Mouse (Mus musculus): ENCODE results near the gene Phpt1. TPM values are rescaled to one million over a fixed set of nuclear protein-coding genes. Genes with fewer than 3 reads are reported as not detected.

The Phpt1 gene
- polyA plus RNA-seq (2016; fragmentation: Nextera tagmentation; extraction: Ambion mirVana): 162 and 165 TPM in 2 replicates

DNA sequence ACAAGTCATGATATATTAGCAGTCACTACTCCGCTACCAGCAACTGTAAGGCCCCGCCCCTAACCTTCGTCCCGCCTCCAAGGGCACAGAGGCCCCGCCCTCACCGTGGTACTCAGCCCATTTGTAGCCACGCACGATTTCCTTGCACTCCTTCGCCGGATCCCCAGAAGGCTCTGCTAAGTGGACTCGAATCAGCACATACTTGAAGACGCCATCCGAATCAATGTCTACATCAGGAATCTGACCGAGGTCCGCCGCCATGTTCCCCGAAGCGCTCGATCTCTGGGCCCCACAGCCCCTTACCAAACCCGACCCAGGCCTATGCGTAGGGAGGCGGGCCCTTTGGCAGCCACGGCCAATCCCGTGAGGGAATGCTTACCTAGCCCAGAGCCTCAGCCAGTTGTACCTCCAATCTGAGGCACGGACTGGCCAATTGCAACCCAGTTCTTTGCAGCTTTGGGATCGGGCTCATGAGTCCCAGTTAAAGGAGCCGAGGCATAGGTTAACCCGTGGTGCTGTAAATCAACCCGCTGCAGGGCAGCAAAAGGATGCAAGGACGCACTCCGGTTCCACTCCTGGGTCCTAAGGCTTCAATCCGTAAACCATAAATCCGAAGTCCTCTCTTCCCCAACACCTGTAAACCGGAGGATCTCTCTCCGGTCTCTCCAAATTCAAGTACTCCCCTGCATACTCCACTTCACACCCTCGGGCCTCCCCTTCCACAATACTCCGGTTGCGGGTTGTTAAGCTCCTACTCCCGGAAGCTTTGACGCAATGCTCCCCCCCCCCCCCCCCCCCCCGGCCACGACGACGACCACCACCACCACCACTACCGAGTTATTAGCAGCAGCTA, at the start of gene Phpt1, which contains the start of gene Mamdc4:
Gene Phpt1, minus strand, starts transcription at position 646 of the 853 bp plus-strand sequence.
Gene Mamdc4, minus strand, starts transcription at position 267 of the 853 bp plus-strand sequence.
- DNase-seq (ENCODE audit: extremely low spot score, low spot score): peak; percentile 98
- Histone ChIP-seq H3K27me3 (ENCODE audit: poor library complexity, severe bottlenecking) (peaks cover 45% of the 10 kb centered on the region), H3K36me3 (replicated peaks) (peaks cover 35% of the 10 kb centered on the region), H3K9me3 (no peaks in the 10 kb centered on the region), H3K4me1 (peaks cover 62% of the 10 kb centered on the region), H3K27ac (peak within 1 kb of the TSS; percentile 92), H3K4me3 (peak within 1 kb of the TSS; percentile 72)
- WGBS: under 1% methylated on average over 43 of the region's 45 CpGs

DNA sequence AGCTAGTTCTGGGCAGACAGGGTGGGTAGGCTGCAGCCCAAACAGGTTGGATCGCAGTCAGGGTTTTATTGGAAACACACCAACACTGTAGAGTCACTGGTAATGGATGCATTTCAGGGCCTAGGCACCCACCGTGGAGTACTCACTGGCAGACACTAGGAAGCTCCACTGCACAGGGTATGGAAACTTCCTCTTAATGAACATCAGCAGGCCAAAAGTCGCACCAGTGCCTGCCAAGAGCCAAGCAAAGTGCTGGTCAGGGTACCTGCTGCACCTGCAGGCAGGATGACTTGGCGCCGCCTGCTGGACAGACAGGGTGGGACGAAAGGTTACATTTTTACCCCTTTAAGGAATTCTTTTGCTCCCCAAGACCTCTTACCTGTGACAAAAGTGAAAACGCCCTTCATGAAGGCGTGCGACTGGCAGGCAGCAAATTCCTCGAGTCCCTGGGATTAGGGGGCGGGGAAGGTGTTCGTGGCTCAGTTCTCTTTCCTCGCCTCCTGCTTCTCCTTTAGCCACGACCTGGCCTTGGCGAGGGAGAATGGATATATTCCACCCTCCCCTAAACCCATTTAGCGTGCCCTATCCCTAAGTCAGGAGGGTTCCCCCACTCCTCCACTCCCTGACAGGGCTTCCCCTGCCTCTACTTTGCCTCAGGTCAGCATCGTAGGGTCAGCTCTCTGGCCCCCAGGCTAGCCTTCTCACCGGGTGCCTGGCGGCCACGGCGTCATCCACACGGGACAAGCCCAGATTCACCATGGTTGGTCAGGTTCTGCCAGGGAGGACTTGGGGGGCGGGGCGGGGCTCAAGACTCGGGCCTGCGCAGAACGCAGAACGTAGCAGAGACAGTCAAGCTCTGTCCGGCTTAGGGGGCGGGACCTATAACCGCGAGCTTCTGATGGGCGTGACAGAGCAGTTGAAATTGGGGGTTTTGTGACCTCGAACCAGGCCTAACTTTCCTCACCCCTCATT, 46.5 kb upstream of the Phpt1 start, which contains the start of gene Tmem141:
Gene Tmem141, minus strand, starts transcription at position 777 of the 972 bp plus-strand sequence.
- H3K9me3 ChIP-seq: no peaks in the 10 kb centered on the region
- peaks cover 34% of the 10 kb centered on the region for H3K27me3 ChIP-seq (ENCODE audit: poor library complexity, severe bottlenecking)
- peaks cover 18% of the 10 kb centered on the region for H3K4me1 ChIP-seq
- H3K4me3 ChIP-seq: peak within 1 kb of the TSS; percentile 62
- no peaks in the 10 kb centered on the region for H3K36me3 ChIP-seq (replicated peaks)
- H3K27ac ChIP-seq: peak within 1 kb of the TSS; percentile 84
- 6% methylated on average over 34 of the region's 34 CpGs for WGBS
- peak; percentile 80 for DNase-seq (ENCODE audit: extremely low spot score, low spot score)

DNA sequence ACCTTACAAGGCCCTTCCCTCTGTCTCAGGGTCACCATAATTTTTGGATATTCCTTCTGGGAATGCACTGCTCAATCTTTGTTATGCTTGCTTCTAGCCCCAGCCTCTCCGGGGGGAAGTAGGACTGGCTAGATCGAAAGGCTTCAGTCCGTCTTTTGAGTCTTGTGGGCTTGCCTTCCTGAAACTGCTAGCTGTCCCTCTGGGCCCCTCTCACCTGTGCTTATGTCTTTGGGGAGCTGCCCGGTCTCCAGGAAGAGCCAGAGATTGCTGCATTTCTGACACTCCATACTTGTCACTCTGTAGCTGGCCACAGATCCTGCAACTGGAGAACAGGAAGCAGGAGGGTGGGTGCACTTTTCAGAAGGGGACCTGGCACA, 45.8 kb upstream of the Phpt1 start:
- Histone ChIP-seq H3K27ac (no peak overlapping the region), H3K9me3 (no peaks in the 10 kb centered on the region), H3K36me3 (replicated peaks) (no peaks in the 10 kb centered on the region), H3K4me3 (peak overlapping the region; percentile 62; the same call in 1 of the 2 replicates), H3K4me1 (peaks cover 24% of the 10 kb centered on the region), H3K27me3 (ENCODE audit: poor library complexity, severe bottlenecking) (peaks cover 41% of the 10 kb centered on the region)
- WGBS: 88% methylated on average over 4 of the region's 4 CpGs
- DNase-seq (ENCODE audit: extremely low spot score, low spot score): no peak

DNA sequence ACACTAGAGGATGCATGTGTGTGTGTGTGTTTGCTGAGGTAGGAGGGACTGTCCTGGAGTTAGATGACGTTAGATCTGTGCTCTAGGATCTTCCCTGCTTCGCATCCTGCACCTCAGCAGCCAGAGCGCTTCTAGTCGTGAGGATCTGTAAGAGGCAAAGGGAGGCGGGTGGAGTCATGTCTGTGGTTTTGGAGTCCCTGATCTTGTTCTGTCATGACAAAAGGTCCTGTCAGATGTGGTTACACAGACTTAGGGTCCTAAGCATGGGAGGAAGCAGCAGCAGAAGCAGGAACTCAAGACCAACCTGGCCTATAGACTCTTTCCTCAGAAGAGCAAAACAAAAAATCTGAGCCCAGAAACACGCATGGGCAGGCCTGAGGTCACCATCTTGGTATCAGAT, 45.4 kb upstream of the Phpt1 start:
- H3K27ac ChIP-seq: no peak overlapping the region
- 84% methylated on average over 6 of the region's 6 CpGs for WGBS
- peaks cover 45% of the 10 kb centered on the region for H3K27me3 ChIP-seq (ENCODE audit: poor library complexity, severe bottlenecking)
- no peak overlapping the region for H3K4me3 ChIP-seq
- H3K36me3 ChIP-seq (replicated peaks): no peaks in the 10 kb centered on the region
- no peaks in the 10 kb centered on the region for H3K9me3 ChIP-seq
- no peak for DNase-seq (ENCODE audit: extremely low spot score, low spot score)
- H3K4me1 ChIP-seq: peaks cover 24% of the 10 kb centered on the region

DNA sequence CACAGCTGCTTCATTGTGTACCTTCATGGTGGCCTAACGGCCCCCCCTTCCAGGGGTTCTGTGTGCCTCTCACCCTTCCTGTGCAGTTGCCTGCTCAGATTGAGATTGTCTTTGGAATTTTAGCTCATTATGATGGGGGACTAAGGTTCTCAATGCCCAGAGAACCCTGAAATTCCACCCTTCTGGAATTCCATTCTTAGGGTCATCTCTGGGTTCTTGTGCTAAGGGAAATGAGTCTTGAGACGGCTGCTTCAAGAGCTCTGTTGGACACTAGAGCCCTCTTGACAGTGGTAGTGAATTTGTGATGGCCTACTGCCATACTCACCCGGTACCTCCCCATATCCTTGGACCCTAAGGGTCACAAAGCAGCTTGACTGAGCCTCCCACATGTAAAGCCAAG, 42.6 kb upstream of the Phpt1 start, which contains the start of gene Ccdc183:
Gene Ccdc183, minus strand, starts transcription at position 101 of the 400 bp plus-strand sequence.
- 89% methylated on average over 3 of the region's 3 CpGs for WGBS
- no peaks in the 10 kb centered on the region for H3K36me3 ChIP-seq (replicated peaks)
- no peaks in the 10 kb centered on the region for H3K9me3 ChIP-seq
- DNase-seq (ENCODE audit: extremely low spot score, low spot score): no peak
- H3K27me3 ChIP-seq (ENCODE audit: poor library complexity, severe bottlenecking): peaks cover 72% of the 10 kb centered on the region
- peaks cover 24% of the 10 kb centered on the region for H3K4me1 ChIP-seq
- H3K27ac ChIP-seq: no peak within 1 kb of the TSS
- H3K4me3 ChIP-seq: peak within 1 kb of the TSS; percentile 19; the same call in 1 of the 2 replicates

DNA sequence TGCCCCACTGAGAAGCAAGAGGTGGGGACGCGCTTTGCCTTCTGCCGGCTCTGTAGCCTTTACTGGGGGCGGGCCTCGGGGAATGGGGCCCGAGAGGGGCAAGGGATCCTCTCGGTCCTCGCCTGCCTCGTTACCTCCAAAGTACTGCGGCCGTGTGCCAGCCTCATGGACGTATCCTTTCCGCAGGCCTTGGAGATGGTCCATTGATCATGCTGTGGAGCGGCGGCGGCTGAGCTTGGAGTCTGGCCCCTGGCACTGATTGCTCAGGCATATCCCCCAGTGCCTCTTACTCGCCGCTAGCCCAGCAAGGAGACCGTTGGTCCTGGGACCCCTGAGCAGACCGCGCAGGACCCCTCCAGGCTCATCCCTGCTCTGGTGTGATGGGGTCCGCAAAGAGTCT, 41.4 kb upstream of the Phpt1 start:
- H3K4me3 ChIP-seq: peak overlapping the region; percentile 19; the same call in 1 of the 2 replicates
- DNase-seq (ENCODE audit: extremely low spot score, low spot score): no peak
- WGBS: 27% methylated on average over 22 of the region's 22 CpGs

DNA sequence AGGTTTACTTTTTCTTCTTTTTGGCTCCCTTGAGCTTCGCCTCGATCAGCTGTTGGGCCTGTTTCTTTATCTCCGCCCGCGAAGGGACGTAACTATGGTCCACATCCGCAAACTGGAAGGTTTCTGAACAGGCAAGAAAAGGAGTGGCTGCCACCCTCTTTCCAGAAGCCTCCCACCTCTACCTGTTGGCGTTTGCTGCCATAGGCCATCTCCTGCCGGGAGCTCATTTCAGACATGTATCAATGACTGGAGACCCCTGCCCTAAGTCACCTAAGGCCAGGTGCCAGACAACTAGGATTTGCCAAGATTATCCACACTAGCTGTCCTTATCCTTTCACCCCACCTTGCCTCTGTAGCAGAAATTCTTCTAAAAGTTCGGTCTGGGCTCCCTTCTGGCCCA, 33.6 kb upstream of the Phpt1 start:
- Histone ChIP-seq H3K9me3 (no peaks in the 10 kb centered on the region), H3K27ac (peak overlapping the region; percentile 98), H3K4me3 (peak overlapping the region; percentile 99), H3K4me1 (peaks cover 24% of the 10 kb centered on the region), H3K36me3 (replicated peaks) (peaks cover 18% of the 10 kb centered on the region), H3K27me3 (ENCODE audit: poor library complexity, severe bottlenecking) (peaks cover 46% of the 10 kb centered on the region)
- no peak for DNase-seq (ENCODE audit: extremely low spot score, low spot score)
- 69% methylated on average over 10 of the region's 10 CpGs for WGBS

More for the DNA sequence above, 41.4 kb upstream of the Phpt1 start:
- Histone ChIP-seq H3K36me3 (replicated peaks) (no peaks in the 10 kb centered on the region), H3K9me3 (no peaks in the 10 kb centered on the region), H3K27ac (no peak overlapping the region), H3K27me3 (ENCODE audit: poor library complexity, severe bottlenecking) (peaks cover 84% of the 10 kb centered on the region), H3K4me1 (peaks cover 16% of the 10 kb centered on the region)

DNA sequence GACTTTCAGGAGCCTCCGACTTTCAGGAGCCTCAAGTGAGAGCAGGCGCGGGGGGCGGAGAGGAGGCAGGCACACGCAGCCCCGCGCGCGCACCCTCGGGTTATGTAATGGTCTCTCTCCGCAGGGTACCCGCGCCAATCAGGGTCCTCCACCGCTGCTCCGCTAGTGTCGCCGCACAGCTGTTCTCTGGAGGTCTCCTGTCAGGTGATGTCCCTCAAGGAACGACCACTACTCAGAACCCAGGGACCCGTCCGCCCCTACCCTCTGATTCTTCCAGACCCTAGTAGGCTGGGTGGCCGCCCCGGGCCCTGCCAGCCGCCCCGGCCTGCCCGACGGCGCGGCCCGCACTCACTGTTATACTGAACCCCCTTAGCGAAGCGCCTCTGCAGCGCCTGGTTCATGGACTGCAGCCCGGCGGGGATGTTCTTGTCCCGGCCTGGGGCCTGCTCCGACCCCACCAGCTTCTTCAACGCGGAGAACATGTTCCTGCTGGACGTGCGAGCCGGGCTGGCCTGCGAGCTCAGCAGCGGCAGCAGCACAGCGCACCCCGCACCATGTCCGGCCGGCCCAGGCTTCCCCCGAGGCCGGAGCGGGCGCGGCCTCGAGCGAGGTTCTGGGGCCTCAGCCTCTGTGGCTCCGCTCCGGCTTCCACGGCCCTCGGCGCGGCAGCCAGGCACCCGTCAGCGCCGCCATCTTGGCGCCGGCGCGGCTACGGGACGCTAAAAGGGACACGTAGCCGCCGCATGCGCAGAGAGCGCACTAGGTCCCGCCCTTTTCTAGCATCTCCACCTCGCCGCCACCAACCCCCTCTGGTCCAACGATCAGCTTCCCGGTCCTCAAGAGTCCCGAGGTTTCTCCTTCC, 33.0 kb upstream of the Phpt1 start, which contains the start of gene Rabl6:
Gene Rabl6, minus strand, starts transcription at position 761 of the 862 bp plus-strand sequence.
- Histone ChIP-seq H3K36me3 (replicated peaks) (peaks cover 24% of the 10 kb centered on the region), H3K4me1 (peaks cover 24% of the 10 kb centered on the region), H3K27me3 (ENCODE audit: poor library complexity, severe bottlenecking) (peaks cover 39% of the 10 kb centered on the region), H3K4me3 (peak within 1 kb of the TSS; percentile 99), H3K9me3 (no peaks in the 10 kb centered on the region), H3K27ac (peak within 1 kb of the TSS; percentile 98)
- peak; percentile 83 for DNase-seq (ENCODE audit: extremely low spot score, low spot score)
- under 1% methylated on average over 80 of the region's 80 CpGs for WGBS

DNA sequence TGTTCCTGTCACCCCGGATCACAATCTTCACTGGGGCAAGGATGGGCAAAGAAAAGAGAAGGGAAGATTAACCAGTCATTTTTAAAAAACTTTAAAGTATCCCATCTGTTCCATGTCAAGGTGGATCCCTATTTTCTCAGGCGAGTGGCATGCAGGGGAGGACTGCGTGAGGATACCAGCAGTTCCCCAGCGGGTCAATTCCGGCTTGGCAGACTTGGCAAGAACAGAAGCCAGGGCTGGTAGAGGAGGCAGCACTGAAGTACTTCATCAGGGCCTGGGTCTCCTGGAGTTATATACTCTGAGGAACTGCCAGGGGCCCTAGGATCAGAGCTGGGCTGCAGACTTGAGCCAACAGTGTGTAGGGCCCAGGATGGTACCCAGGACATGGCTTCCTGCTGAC, 27.5 kb upstream of the Phpt1 start:
- Histone ChIP-seq H3K27ac (no peak overlapping the region), H3K4me3 (no peak overlapping the region), H3K27me3 (ENCODE audit: poor library complexity, severe bottlenecking) (no peaks in the 10 kb centered on the region), H3K4me1 (peaks cover 16% of the 10 kb centered on the region), H3K36me3 (replicated peaks) (peaks cover 78% of the 10 kb centered on the region), H3K9me3 (no peaks in the 10 kb centered on the region)
- WGBS: 91% methylated on average over 5 of the region's 5 CpGs
- DNase-seq (ENCODE audit: extremely low spot score, low spot score): no peak

DNA sequence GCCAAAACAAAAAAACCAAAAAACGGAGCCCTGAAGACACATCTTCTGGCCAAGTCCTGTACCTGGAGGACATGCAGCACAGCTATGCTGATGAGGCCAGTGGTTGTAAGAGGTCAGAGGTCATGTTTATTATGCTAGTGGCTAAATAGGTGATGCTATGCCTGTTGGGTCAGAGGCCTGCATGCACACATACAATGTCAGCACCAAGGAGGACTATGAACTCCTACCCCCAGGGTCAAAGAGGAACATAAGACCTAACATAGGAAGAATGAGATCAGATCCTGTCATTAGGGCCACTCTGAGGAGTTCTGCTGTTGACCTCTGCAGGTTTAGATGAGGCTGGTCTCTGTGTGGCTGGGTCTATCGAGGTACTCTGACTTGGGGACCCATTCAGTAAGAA, 25.0 kb upstream of the Phpt1 start:
- Histone ChIP-seq H3K4me3 (no peak overlapping the region), H3K36me3 (replicated peaks) (peaks cover 97% of the 10 kb centered on the region), H3K27ac (no peak overlapping the region), H3K9me3 (no peaks in the 10 kb centered on the region), H3K4me1 (no peaks in the 10 kb centered on the region), H3K27me3 (ENCODE audit: poor library complexity, severe bottlenecking) (no peaks in the 10 kb centered on the region)
- no peak for DNase-seq (ENCODE audit: extremely low spot score, low spot score)
- 93% methylated on average over 2 of the region's 2 CpGs for WGBS

DNA sequence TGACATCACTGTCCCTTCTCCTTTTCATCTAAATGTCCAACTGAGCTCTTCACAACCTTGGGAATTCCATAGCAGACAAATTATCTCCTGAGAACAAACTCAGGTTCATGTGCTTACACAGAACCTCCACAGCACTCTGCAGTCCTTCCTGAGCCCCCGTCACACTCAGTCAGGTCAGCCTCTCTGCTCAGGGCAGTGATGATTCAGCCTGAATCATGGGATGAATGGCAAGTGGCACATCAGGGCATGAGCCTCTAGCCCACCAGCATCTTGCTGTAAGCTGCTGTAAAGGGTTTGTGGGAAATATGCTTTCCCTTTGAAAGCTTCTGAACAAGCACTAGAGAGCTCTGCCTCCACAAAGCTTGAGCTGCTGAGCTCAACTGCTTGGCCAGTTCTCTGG, 23.7 kb upstream of the Phpt1 start:
- DNase-seq (ENCODE audit: extremely low spot score, low spot score): no peak
- Histone ChIP-seq H3K4me1 (no peaks in the 10 kb centered on the region), H3K4me3 (no peak overlapping the region), H3K27me3 (ENCODE audit: poor library complexity, severe bottlenecking) (no peaks in the 10 kb centered on the region), H3K36me3 (replicated peaks) (peaks cover 98% of the 10 kb centered on the region), H3K27ac (no peak overlapping the region), H3K9me3 (no peaks in the 10 kb centered on the region)
- WGBS: 97% methylated on average over 1 of the region's 1 CpGs
